Mouse (Mus musculus) ES-E14 (cell line): ENCODE results near the gene Tnnt3. TPM values are rescaled to one million over a fixed set of nuclear protein-coding genes. Genes with fewer than 3 reads are reported as not detected.

Experiments
- DNase-seq: peaks from one replicate; pipeline ENCODE4 v3.0.0-alpha.2; 2013; ENCODE audit warnings: low read depth, low spot score
- H3K27ac ChIP-seq: 2 replicates; pipeline ENCODE4 v1.5.1; 2012; ENCODE audit warnings: low read depth, mild to moderate bottlenecking, low read length, moderate library complexity, mixed read lengths; ENCODE audit not compliant: poor library complexity, insufficient read depth, severe bottlenecking
- H3K36me3 ChIP-seq: 2 replicates; pipeline ENCODE4 v1.6.1; 2012; ENCODE audit warnings: mild to moderate bottlenecking, low read length, moderate library complexity, mixed read lengths; ENCODE audit not compliant: control insufficient read depth, poor library complexity, insufficient read depth, severe bottlenecking
- H3K4me1 ChIP-seq, 2 experiments: fragments of 150-350 bp in 1 of 2; sonication (generic) in 1 of 2; 2 replicates each; pipeline ENCODE4 v1.6.1; 2012; ENCODE audit warnings: low read length in 2 of 2, mild to moderate bottlenecking in 1 of 2, mixed read lengths in 1 of 2; ENCODE audit not compliant: control insufficient read depth in 2 of 2, insufficient read depth in 2 of 2, poor library complexity in 1 of 2
- H3K4me3 ChIP-seq, 2 experiments: fragments of 150-350 bp in 1 of 2; sonication (generic) in 1 of 2; 2 replicates each; pipeline ENCODE4 v1.5.1; 2012; ENCODE audit warnings: low read length in 2 of 2, low read depth in 1 of 2, mild to moderate bottlenecking in 1 of 2, mixed read lengths in 1 of 2; ENCODE audit not compliant: insufficient read depth in 1 of 2, poor library complexity in 1 of 2, severe bottlenecking in 1 of 2
- H3K9ac ChIP-seq: 2 replicates; pipeline ENCODE4 v1.6.1; 2012; ENCODE audit warnings: low read depth, mild to moderate bottlenecking, low read length, mixed read lengths; ENCODE audit not compliant: poor library complexity, insufficient read depth, severe bottlenecking
- H3K9me3 ChIP-seq: fragments of 150-350 bp; sonication (generic); 2 replicates; pipeline ENCODE4 v1.6.1; 2012; ENCODE audit warnings: low read depth, mild to moderate bottlenecking, low read length; ENCODE audit not compliant: control insufficient read depth, insufficient read depth
- CHD2 ChIP-seq: IDR thresholded peaks from 2 replicates; pipeline ENCODE4 v1.6.1; 2014; ENCODE audit warnings: mild to moderate bottlenecking, low read depth, low read length, inconsistent platforms
- HCFC1 ChIP-seq: IDR thresholded peaks from 2 replicates; pipeline ENCODE4 v1.6.1; 2012; ENCODE audit warnings: low read length, inconsistent platforms, borderline replicate concordance; ENCODE audit not compliant: insufficient read depth
- MAFK ChIP-seq: IDR thresholded peaks from 2 replicates; pipeline ENCODE4 v1.6.1; 2014; ENCODE audit warnings: mild to moderate bottlenecking, low read depth, low read length, inconsistent platforms; ENCODE audit not compliant: insufficient read depth
- ZC3H11A ChIP-seq: IDR thresholded peaks from 2 replicates; pipeline ENCODE4 v1.6.1; 2012; ENCODE audit warnings: low read depth, mild to moderate bottlenecking, inconsistent platforms, low read length, borderline replicate concordance
- ZNF384 ChIP-seq: IDR thresholded peaks from 2 replicates; pipeline ENCODE4 v1.6.1; 2012; ENCODE audit warnings: low read depth, low read length, inconsistent platforms
- in situ Hi-C, 2 experiments: fragments of 600-800 bp; cut with MboI; formaldehyde crosslinking; loops; one replicate each; pipeline ENCODE4 v1.15.1; 2025; ENCODE audit warnings: low sequenced_read_pairs in 2 of 2, inconsistent platforms in 1 of 2; ENCODE audit not compliant: unreplicated experiment in 2 of 2
- total RNA-seq: library from RNA; depleted of rRNA; stranded (reverse); fragments of 300-350 nt; gene quantifications from 2 replicates; pipeline ENCODE4 v1.2.3, GENCODE M21; 2012; rRNA removed

The Tnnt3 gene
- total RNA-seq, 1 experiment = 6.4 TPM

- DNase-seq = no peak
- Histone ChIP-seq H3K9me3 (no peaks in the 10 kb centered on the region), H3K36me3 (no peaks in the 10 kb centered on the region), H3K9ac (no peak overlapping the region), H3K27ac (no peak overlapping the region), H3K4me3 (no peak overlapping the region), H3K4me1 (peaks cover 0 to 7% of the 10 kb centered on the region in 2 experiments; a peak in 1 of 4 replicates)
- TF ChIP-seq ZC3H11A (no peak), HCFC1 (no peak), ZNF384 (no peak), MAFK (no peak), CHD2 (no peak)
- in situ Hi-C loops = no loop called here
These were observed 63.3 kb downstream of the Tnnt3 start for GRCm38 (mm10) chr7:142561856-142562404.

GRCm38 (mm10) chr7:142563168-142563567 is 64.5 kb downstream of the Tnnt3 start:
- Histone ChIP-seq H3K36me3 (no peaks in the 10 kb centered on the region), H3K4me1 (peaks cover 0 to 7% of the 10 kb centered on the region in 2 experiments; a peak in 1 of 4 replicates), H3K4me3 (no peak overlapping the region), H3K9me3 (no peaks in the 10 kb centered on the region), H3K27ac (no peak overlapping the region), H3K9ac (no peak overlapping the region)
- no peak for DNase-seq
- TF ChIP-seq CHD2 (no peak), MAFK (no peak), ZNF384 (no peak)
- in situ Hi-C loops = no loop called here

GRCm38 (mm10) chr7:142564955-142565643 is 66.5 kb downstream of the Tnnt3 start:
- Histone ChIP-seq H3K4me3 (no peak overlapping the region), H3K9me3 (no peaks in the 10 kb centered on the region), H3K9ac (no peak overlapping the region), H3K27ac (no peak overlapping the region), H3K4me1 (peaks cover 0 to 7% of the 10 kb centered on the region in 2 experiments; a peak in 1 of 4 replicates), H3K36me3 (no peaks in the 10 kb centered on the region)
- no peak for TF ChIP-seq ZNF384
- no peak for TF ChIP-seq MAFK
- no peak for TF ChIP-seq CHD2
- TF ChIP-seq ZC3H11A = no peak
- TF ChIP-seq HCFC1 = no peak
- DNase-seq = no peak
- in situ Hi-C loops = no loop called here

Other genes with a start within 250 kb of the Tnnt3 start
- not detected in 2 replicates for gene Gm2431, start 240.5 kb upstream of the Tnnt3 start, total RNA-seq
- gene Gm4559, start 224.5 kb upstream of the Tnnt3 start, total RNA-seq = not detected in 2 replicates
- not detected in 2 replicates for gene Krtap5-1, start 201.7 kb upstream of the Tnnt3 start, total RNA-seq
- gene Krtap5-4, start 195.3 kb upstream of the Tnnt3 start, total RNA-seq = not detected in 2 replicates
- gene Ifitm10, start 125.1 kb upstream of the Tnnt3 start, total RNA-seq = 0.53 and 0.71 TPM in 2 replicates
- 6.6 and 17.8 TPM in 2 replicates for gene Gm49369, start 116.2 kb upstream of the Tnnt3 start, total RNA-seq
- gene Ctsd, start 110.8 kb upstream of the Tnnt3 start, total RNA-seq = 535 and 745 TPM in 2 replicates
- 0.42 and 0.94 TPM in 2 replicates for gene Syt8, start 64.0 kb upstream of the Tnnt3 start, total RNA-seq
- 1.6 and 3.7 TPM in 2 replicates for gene Tnni2, start 57.0 kb upstream of the Tnnt3 start, total RNA-seq
- gene Lsp1, start 38.0 kb upstream of the Tnnt3 start, total RNA-seq = 3.6 and 13.7 TPM in 2 replicates
- gene Mrpl23, start 33.9 kb downstream of the Tnnt3 start, total RNA-seq = 45.6 and 49.1 TPM in 2 replicates
- gene Igf2, start 168.0 kb downstream of the Tnnt3 start, total RNA-seq = 44.4 and 66.4 TPM in 2 replicates
- gene Gm49394, start 171.1 kb downstream of the Tnnt3 start, total RNA-seq = 0.16 and 0.40 TPM in 2 replicates
- not detected in 2 replicates for gene Ins2, start 244.5 kb downstream of the Tnnt3 start, total RNA-seq